Mouse (Mus musculus) lung, postnatal 0 days (tissue): Measurements from ENCODE around the gene Rcc1.

Experiments used
- CTCF ChIP-seq: IDR thresholded peaks from 2 replicates; pipeline ENCODE4 v1.5.1; 2016; ENCODE audit warnings: antibody characterized with exemption, mild to moderate bottlenecking
- EP300 ChIP-seq: IDR thresholded peaks from 2 replicates; pipeline ENCODE4 v1.6.1; 2016; ENCODE audit warnings: antibody characterized with exemption, mild to moderate bottlenecking, control low read depth

- TF ChIP-seq CTCF: no peak
- no peak for TF ChIP-seq EP300
Measured at GRCm38 (mm10) chr4:132350854-132351253, 2.6 kb downstream of the Rcc1 start.
